Comparison of ENCODE assay signal across 21 mouse cellular contexts in genomic region chr10:53422206-53422605, GRCm38 (mm10). TPM values are rescaled to one million over a fixed set of nuclear protein-coding genes. Genes with fewer than 3 reads are reported as not detected.
DNase-seq lines count a peak whose midpoint lies in the region; ATAC-seq and TF ChIP-seq lines count a peak whose summit lies in the region.
"Had no signal": no experiment of that assay in that cellular context is flagged by ENCODE, and none has a peak within 500 bp of the region (broad histone marks: within the 10 kb centered on the region; RNA-seq: fewer than 3 reads in every experiment).

No protein-coding gene starts in this region.

- WGBS in heart, adult 2 months = 8% methylated on average over 1 of the region's 1 CpGs
- WGBS in lung, postnatal 0 days = 33% methylated on average over 1 of the region's 1 CpGs

- ATAC-seq in lung, postnatal 0 days = peak; percentile 62
- ATAC-seq: forebrain, postnatal 0 days had no signal

- intact Hi-C loops in heart, adult 2 months (cut with DNase I) = no loop called here

- no peak overlapping the region for H3K4me3 ChIP-seq in heart, adult 2 months
- H3K4me3 ChIP-seq in layer of hippocampus, adult 2 months = no peak overlapping the region
- no peak overlapping the region for H3K4me3 ChIP-seq in lung, postnatal 0 days (ENCODE audit: low read depth, low read length)
- H3K4me3 ChIP-seq: forebrain, embryonic 10.5 days; hindbrain, embryonic 12.5 days had no signal

- no peak for TF ChIP-seq CTCF in heart, adult 2 months (IDR thresholded peaks at IDR 0.05)
- no peak for TF ChIP-seq CTCF in layer of hippocampus, adult 2 months (conservative IDR thresholded peaks at IDR 0.05)
- no peak for TF ChIP-seq CTCF in lung, postnatal 0 days (IDR thresholded peaks at IDR 0.05)

- no peak overlapping the region for H3K9ac ChIP-seq in heart, adult 2 months (ENCODE audit: low read depth, low read length)
- no peak overlapping the region for H3K9ac ChIP-seq in lung, postnatal 0 days (replicated peaks; ENCODE audit: low read depth)
- H3K9ac ChIP-seq: forebrain, postnatal 0 days; hindbrain, embryonic 12.5 days; liver, embryonic 14.5 days had no signal

- no peaks in the 10 kb centered on the region; the same call in none of the 2 replicates for H3K36me3 ChIP-seq in heart, adult 2 months (ENCODE audit: control insufficient read depth, insufficient read depth, low read length)
- no peaks in the 10 kb centered on the region for H3K36me3 ChIP-seq in lung, postnatal 0 days (ENCODE audit: insufficient read depth, low read length)
- H3K36me3 ChIP-seq: forebrain, embryonic 10.5 days; hindbrain, embryonic 12.5 days had no signal

- TF ChIP-seq EP300 in heart, adult 2 months (IDR thresholded peaks at IDR 0.05; ENCODE audit: insufficient read depth, low read depth, low read length) = no peak
- peak; percentile 49; the same call in 1 of the 2 replicates for TF ChIP-seq EP300 in lung, postnatal 0 days (IDR thresholded peaks at IDR 0.05)

- no peak for DNase-seq in heart, adult 2 months
- no peak for DNase-seq in heart, adult 11 months
- no peak for DNase-seq in layer of hippocampus, adult 2 months (ENCODE audit: low spot score in 2 of 2)
- DNase-seq in layer of hippocampus, postnatal 36 days = no peak
- peak; percentile 73 for DNase-seq in lung, postnatal 0 days (ENCODE audit: low spot score)
- DNase-seq in lung, postnatal 4 days = no peak
- no peak for DNase-seq in cerebellum, postnatal 25 days
- DNase-seq: adrenal gland, postnatal 36 days; cerebellum, adult 18-20 months; forebrain, postnatal 0 days; heart, postnatal 10 days; kidney, adult 2 months; kidney, postnatal 25 days; midbrain, embryonic 14.5 days; spleen, adult 18-20 months; thymus, adult 2 months had no signal

- TF ChIP-seq POLR2A in heart, adult 2 months (IDR thresholded peaks at IDR 0.05; ENCODE audit: insufficient read depth, low read depth, low read length) = no peak

- no peaks in the 10 kb centered on the region for H3K79me2 ChIP-seq in heart, adult 2 months (replicated peaks; ENCODE audit: control insufficient read depth, insufficient read depth, low read length)

- no peaks in the 10 kb centered on the region for H3K27me3 ChIP-seq in heart, adult 2 months (ENCODE audit: control insufficient read depth, insufficient read depth, low read length)
- no peaks in the 10 kb centered on the region for H3K27me3 ChIP-seq in lung, postnatal 0 days (replicated peaks; ENCODE audit: insufficient read depth, low read length)
- H3K27me3 ChIP-seq: CH12.LX; hindbrain, embryonic 12.5 days; megakaryocyte, embryonic 14.5 days had no signal

- H3K9me3 ChIP-seq in lung, postnatal 0 days (ENCODE audit: low read length) = no peaks in the 10 kb centered on the region
- H3K9me3 ChIP-seq: forebrain, embryonic 10.5 days; hindbrain, embryonic 12.5 days had no signal

- no peaks in the 10 kb centered on the region for H3K4me1 ChIP-seq in heart, adult 2 months (ENCODE audit: control insufficient read depth, insufficient read depth, low read length)
- H3K4me1 ChIP-seq in lung, postnatal 0 days (ENCODE audit: insufficient read depth, low read depth, low read length) = no peaks in the 10 kb centered on the region
- H3K4me1 ChIP-seq: forebrain, embryonic 10.5 days; hindbrain, embryonic 12.5 days had no signal

- peak overlapping the region; percentile 43 for H3K27ac ChIP-seq in heart, adult 2 months
- peak overlapping the region; percentile 53; the same call in 1 of the 2 replicates for H3K27ac ChIP-seq in layer of hippocampus, adult 2 months
- no peak overlapping the region for H3K27ac ChIP-seq in lung, postnatal 0 days (ENCODE audit: low read length)
- H3K27ac ChIP-seq: forebrain, embryonic 10.5 days; hindbrain, embryonic 12.5 days; liver, embryonic 14.5 days had no signal

- H3K4me2 ChIP-seq in lung, postnatal 0 days (replicated peaks; ENCODE audit: low read depth, low read length) = no peak overlapping the region
- H3K4me2 ChIP-seq: hindbrain, embryonic 12.5 days had no signal

RNA-seq across cellular contexts. Expression of gene Cep85l, which starts 42.5 kb away (rescaled TPM):
- 10 to 100 TPM; 16.2 to 16.5 TPM for total RNA-seq in heart, adult 2 months (2021)
- 4.3 and 8.3 TPM in 2 replicates for polyA plus RNA-seq in heart, adult 2 months (2012; rRNA removed)
- 10 to 100 TPM; 22.8 to 25.1 TPM for total RNA-seq in layer of hippocampus, adult 2 months (2021)
- total RNA-seq in layer of hippocampus, postnatal 36 days (2021) = 10 to 100 TPM; 23.6 to 24.6 TPM
- 10.8 and 11.0 TPM in 2 replicates for polyA plus RNA-seq in lung, postnatal 0 days (2015; fragmentation: Nextera tagmentation; extraction: Ambion mirVana)
